Mouse (Mus musculus) lung, postnatal 0 days (tissue): ENCODE measurements around the gene Crb2.

Experiments
- CTCF ChIP-seq: IDR thresholded peaks from 2 replicates; pipeline ENCODE4 v1.5.1; 2016; ENCODE audit warnings: antibody characterized with exemption, mild to moderate bottlenecking
- EP300 ChIP-seq: IDR thresholded peaks from 2 replicates; pipeline ENCODE4 v1.6.1; 2016; ENCODE audit warnings: antibody characterized with exemption, mild to moderate bottlenecking, control low read depth

GRCm38 (mm10) chr2:37823826-37824225, 47.8 kb downstream of the Crb2 start:
- TF ChIP-seq CTCF = no peak
- no peak for TF ChIP-seq EP300
